Mouse (Mus musculus) ES-E14 (cell line): ENCODE results near the gene Pip5k1a. TPM values are rescaled to one million over a fixed set of nuclear protein-coding genes. Genes with fewer than 3 reads are reported as not detected.

Experiments used
- DNase-seq: peaks from one replicate; pipeline ENCODE4 v3.0.0-alpha.2; 2013; ENCODE audit warnings: low read depth, low spot score
- H3K27ac ChIP-seq: 2 replicates; pipeline ENCODE4 v1.5.1; 2012; ENCODE audit warnings: low read depth, mild to moderate bottlenecking, low read length, moderate library complexity, mixed read lengths; ENCODE audit not compliant: poor library complexity, insufficient read depth, severe bottlenecking
- H3K36me3 ChIP-seq: 2 replicates; pipeline ENCODE4 v1.6.1; 2012; ENCODE audit warnings: mild to moderate bottlenecking, low read length, moderate library complexity, mixed read lengths; ENCODE audit not compliant: control insufficient read depth, poor library complexity, insufficient read depth, severe bottlenecking
- H3K4me1 ChIP-seq, 2 experiments: fragments of 150-350 bp in 1 of 2; sonication (generic) in 1 of 2; 2 replicates each; pipeline ENCODE4 v1.6.1; 2012; ENCODE audit warnings: low read length in 2 of 2, mild to moderate bottlenecking in 1 of 2, mixed read lengths in 1 of 2; ENCODE audit not compliant: control insufficient read depth in 2 of 2, insufficient read depth in 2 of 2, poor library complexity in 1 of 2
- H3K4me3 ChIP-seq, 2 experiments: fragments of 150-350 bp in 1 of 2; sonication (generic) in 1 of 2; 2 replicates each; pipeline ENCODE4 v1.5.1; 2012; ENCODE audit warnings: low read length in 2 of 2, low read depth in 1 of 2, mild to moderate bottlenecking in 1 of 2, mixed read lengths in 1 of 2; ENCODE audit not compliant: insufficient read depth in 1 of 2, poor library complexity in 1 of 2, severe bottlenecking in 1 of 2
- H3K9ac ChIP-seq: 2 replicates; pipeline ENCODE4 v1.6.1; 2012; ENCODE audit warnings: low read depth, mild to moderate bottlenecking, low read length, mixed read lengths; ENCODE audit not compliant: poor library complexity, insufficient read depth, severe bottlenecking
- H3K9me3 ChIP-seq: fragments of 150-350 bp; sonication (generic); 2 replicates; pipeline ENCODE4 v1.6.1; 2012; ENCODE audit warnings: low read depth, mild to moderate bottlenecking, low read length; ENCODE audit not compliant: control insufficient read depth, insufficient read depth
- CHD2 ChIP-seq: IDR thresholded peaks from 2 replicates; pipeline ENCODE4 v1.6.1; 2014; ENCODE audit warnings: mild to moderate bottlenecking, low read depth, low read length, inconsistent platforms
- HCFC1 ChIP-seq: IDR thresholded peaks from 2 replicates; pipeline ENCODE4 v1.6.1; 2012; ENCODE audit warnings: low read length, inconsistent platforms, borderline replicate concordance; ENCODE audit not compliant: insufficient read depth
- MAFK ChIP-seq: IDR thresholded peaks from 2 replicates; pipeline ENCODE4 v1.6.1; 2014; ENCODE audit warnings: mild to moderate bottlenecking, low read depth, low read length, inconsistent platforms; ENCODE audit not compliant: insufficient read depth
- ZC3H11A ChIP-seq: IDR thresholded peaks from 2 replicates; pipeline ENCODE4 v1.6.1; 2012; ENCODE audit warnings: low read depth, mild to moderate bottlenecking, inconsistent platforms, low read length, borderline replicate concordance
- ZNF384 ChIP-seq: IDR thresholded peaks from 2 replicates; pipeline ENCODE4 v1.6.1; 2012; ENCODE audit warnings: low read depth, low read length, inconsistent platforms
- in situ Hi-C, 2 experiments: fragments of 600-800 bp; cut with MboI; formaldehyde crosslinking; loops; one replicate each; pipeline ENCODE4 v1.15.1; 2025; ENCODE audit warnings: low sequenced_read_pairs in 2 of 2, inconsistent platforms in 1 of 2; ENCODE audit not compliant: unreplicated experiment in 2 of 2
- total RNA-seq: library from RNA; depleted of rRNA; stranded (reverse); fragments of 300-350 nt; gene quantifications from 2 replicates; pipeline ENCODE4 v1.2.3, GENCODE M21; 2012; rRNA removed

The Pip5k1a gene
- total RNA-seq = 23.2 and 30.7 TPM in 2 replicates

GRCm38 (mm10) chr3:95106338-95107117 is at the start of gene Pip5k1a:
Gene Pip5k1a, minus strand, starts transcription at chr3:95106930.
- TF ChIP-seq HCFC1 = peak; percentile 65; the same call in 1 of the 2 replicates
- TF ChIP-seq MAFK = no peak
- no peak for TF ChIP-seq CHD2
- TF ChIP-seq ZC3H11A = no peak
- DNase-seq = peak; percentile 96
- Histone ChIP-seq H3K36me3 (peaks cover 5% of the 10 kb centered on the region; the same call in 1 of the 2 replicates), H3K9ac (peak within 1 kb of the TSS; percentile 89), H3K9me3 (no peaks in the 10 kb centered on the region), H3K27ac (peak within 1 kb of the TSS; percentile 59), H3K4me3 (peak within 1 kb of the TSS; percentile 85 to 89), H3K4me1 (peaks cover 0 to 1% of the 10 kb centered on the region in 2 experiments; a peak in 1 of 4 replicates)
- in situ Hi-C loops = no loop called here

DNA sequence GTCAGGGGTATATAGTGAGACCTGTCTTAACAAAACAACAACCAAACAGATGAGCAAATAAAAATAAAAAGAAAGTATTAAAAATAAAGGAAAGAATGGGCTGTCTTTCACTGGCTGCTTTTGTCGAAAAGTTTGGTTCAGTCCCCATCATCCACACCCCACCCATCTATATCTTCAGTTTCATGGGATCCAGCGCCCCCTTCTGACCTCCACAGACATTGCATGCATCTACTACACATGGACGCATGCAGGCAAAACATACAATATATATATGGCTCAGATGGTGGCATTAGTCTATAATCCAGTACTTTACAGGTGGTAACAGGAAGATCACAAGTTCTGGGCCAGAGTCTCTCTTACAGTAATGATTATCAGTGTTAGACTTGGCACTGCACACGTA is 47.1 kb upstream of the Pip5k1a start:
- H3K36me3 ChIP-seq = no peaks in the 10 kb centered on the region
- in situ Hi-C loops = no loop called here
- TF ChIP-seq HCFC1 = no peak
- no peak for TF ChIP-seq MAFK
- no peak for TF ChIP-seq CHD2
- TF ChIP-seq ZC3H11A = no peak
- H3K4me3 ChIP-seq = no peak overlapping the region
- H3K27ac ChIP-seq = no peak overlapping the region; the same call in 1 of the 2 replicates
- H3K9ac ChIP-seq = no peak overlapping the region
- no peak for DNase-seq
- H3K9me3 ChIP-seq = no peaks in the 10 kb centered on the region
- H3K4me1 ChIP-seq = no peaks in the 10 kb centered on the region

DNA sequence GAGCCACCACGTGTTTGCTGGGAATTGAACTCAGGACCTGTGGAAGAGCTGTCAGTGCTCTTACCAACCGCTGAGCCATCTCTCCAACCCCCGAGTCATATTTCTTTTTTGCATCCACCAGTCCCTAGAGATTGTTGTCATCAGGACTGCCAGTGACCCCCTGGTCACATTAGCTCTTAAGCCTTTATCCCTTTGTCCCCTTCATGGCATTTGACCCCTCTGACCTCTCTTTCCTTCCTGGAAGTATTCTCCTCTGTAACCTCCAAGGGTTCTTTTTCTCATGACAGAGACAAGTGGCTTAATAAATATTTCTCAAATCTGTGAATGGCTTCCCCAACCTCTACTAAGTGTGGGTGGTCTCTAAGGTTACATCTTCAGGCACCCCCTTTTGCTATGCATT is 41.2 kb upstream of the Pip5k1a start:
- DNase-seq = no peak
- no peaks in the 10 kb centered on the region for H3K36me3 ChIP-seq
- H3K27ac ChIP-seq = no peak overlapping the region
- no peak overlapping the region for H3K4me3 ChIP-seq
- H3K9me3 ChIP-seq = no peaks in the 10 kb centered on the region
- in situ Hi-C loops = no loop called here
- H3K4me1 ChIP-seq = no peaks in the 10 kb centered on the region
- H3K9ac ChIP-seq = no peak overlapping the region
- TF ChIP-seq CHD2 (no peak), HCFC1 (no peak), MAFK (no peak), ZNF384 (no peak), ZC3H11A (no peak)

GRCm38 (mm10) chr3:95142617-95143011 is 35.9 kb upstream of the Pip5k1a start:
- no peak for DNase-seq
- Histone ChIP-seq H3K9ac (no peak overlapping the region), H3K4me1 (peaks cover 0 to 17% of the 10 kb centered on the region in 2 experiments; a peak in 2 of 4 replicates), H3K36me3 (no peaks in the 10 kb centered on the region), H3K4me3 (no peak overlapping the region), H3K9me3 (no peaks in the 10 kb centered on the region), H3K27ac (no peak overlapping the region)
- in situ Hi-C loops = no loop called here
- TF ChIP-seq CHD2 (no peak), ZC3H11A (peak; percentile 47), ZNF384 (no peak), MAFK (no peak), HCFC1 (no peak)
